Comparison of ENCODE assay signal across 10 mouse cellular contexts in the genomic region with DNA sequence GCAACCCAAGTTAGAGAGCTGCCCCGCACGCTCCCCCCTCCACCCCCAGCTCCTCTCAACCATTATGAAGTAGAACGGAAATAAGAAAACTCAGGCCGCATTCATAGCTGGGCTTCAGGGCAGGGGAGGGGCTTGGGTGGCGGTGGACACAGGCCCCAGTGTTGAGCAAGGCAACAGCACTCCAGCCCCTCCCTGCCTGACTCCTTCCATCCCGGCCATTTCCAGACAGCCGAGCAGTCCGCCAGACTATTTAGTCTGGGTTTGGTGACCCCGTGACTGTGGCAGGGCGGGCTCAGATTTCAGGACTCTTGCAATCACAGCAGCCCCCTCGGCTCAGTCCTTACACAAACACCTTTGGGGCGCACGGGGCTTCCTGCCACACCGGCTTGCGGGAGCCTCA. TPM values are rescaled to one million over a fixed set of nuclear protein-coding genes. Genes with fewer than 3 reads are reported as not detected.
DNase-seq lines count a peak whose midpoint lies in the region; ATAC-seq and TF ChIP-seq lines count a peak whose summit lies in the region.
"Had no signal": no experiment of that assay in that cellular context is flagged by ENCODE, and none has a peak within 500 bp of the region (broad histone marks: within the 10 kb centered on the region; RNA-seq: fewer than 3 reads in every experiment).

No protein-coding gene starts in this region.

- H3K36me3 ChIP-seq in intestine, postnatal 0 days (ENCODE audit: control insufficient read depth, insufficient read depth), result no peaks in the 10 kb centered on the region
- H3K36me3 ChIP-seq: liver, embryonic 13.5 days had no signal

- no peak overlapping the region; the same call in 1 of the 2 replicates for H3K27ac ChIP-seq in intestine, postnatal 0 days (ENCODE audit: low read depth, low read length)
- H3K27ac ChIP-seq: liver, embryonic 13.5 days had no signal

- 10% methylated on average over 15 of the region's 15 CpGs for WGBS in intestine, postnatal 0 days

- no peak overlapping the region; the same call in 1 of the 2 replicates for H3K4me2 ChIP-seq in intestine, postnatal 0 days (replicated peaks; ENCODE audit: low read depth)
- H3K4me2 ChIP-seq: liver, embryonic 13.5 days had no signal

- peak; percentile 65 for DNase-seq in urinary bladder, postnatal 14 days (ENCODE audit: low spot score)
- no peak for DNase-seq in urinary bladder, postnatal 10 days (ENCODE audit: low spot score)
- peak; percentile 62 to 63 for DNase-seq in heart, adult 18-20 months
- DNase-seq in lung, postnatal 4 days, result peak; percentile 73 to 89
- no peak for DNase-seq in thymus, postnatal 4 days
- no peak for DNase-seq in layer of hippocampus, adult 8-10 months (ENCODE audit: low spot score in 2 of 2)
- DNase-seq: liver, embryonic 13.5 days had no signal

- ATAC-seq in intestine, postnatal 0 days, result 0 out of 2 replicates have a peak, but pooled peaks have one; percentile 31
- no peak for ATAC-seq in activated CD4-positive, CD25-positive, alpha-beta regulatory T cell, adult 4 months
- ATAC-seq: Patski had no signal

- no peaks in the 10 kb centered on the region for H3K4me1 ChIP-seq in intestine, postnatal 0 days (replicated peaks; ENCODE audit: control insufficient read depth, insufficient read depth, low read length)
- H3K4me1 ChIP-seq: liver, embryonic 13.5 days had no signal

- no peak overlapping the region for H3K4me3 ChIP-seq in intestine, postnatal 0 days (ENCODE audit: low read depth, low read length)
- H3K4me3 ChIP-seq: liver, embryonic 13.5 days had no signal

- H3K27me3 ChIP-seq in intestine, postnatal 0 days (replicated peaks; ENCODE audit: control insufficient read depth, insufficient read depth, low read length), result no peaks in the 10 kb centered on the region

- H3K9me3 ChIP-seq in intestine, postnatal 0 days (ENCODE audit: control insufficient read depth), result no peaks in the 10 kb centered on the region
- H3K9me3 ChIP-seq: liver, embryonic 13.5 days had no signal

- no peak for TF ChIP-seq CTCF in intestine, postnatal 0 days (IDR thresholded peaks at IDR 0.05; ENCODE audit: low read depth)

- H3K9ac ChIP-seq in intestine, postnatal 0 days (ENCODE audit: low read depth, low read length), result no peak overlapping the region
- H3K9ac ChIP-seq: liver, embryonic 13.5 days had no signal

RNA-seq across cellular contexts. Expression of a gene that starts 36.5 kb away (rescaled TPM):
- total RNA-seq in heart, adult 18-20 months (2021), result not detected
- polyA plus RNA-seq in intestine, postnatal 0 days (2015; fragmentation: Nextera tagmentation; extraction: Ambion mirVana), result not detected in 2 replicates
- total RNA-seq in layer of hippocampus, adult 8-10 months (2022), result not detected
- polyA plus RNA-seq in activated CD4-positive, CD25-positive, alpha-beta regulatory T cell, adult 4 months (2017; shearing (Covaris generic)), result not detected
- polyA plus RNA-seq: liver, embryonic 13.5 days; Patski had no signal

Comparison
In these comparisons a context has a peak if more than half of its experiments do, and no peak if none do; other contexts are left out.
1. DNase-seq: peak in urinary bladder, postnatal 14 days (single experiment), heart, adult 18-20 months (2 of 2) and lung, postnatal 4 days (2 of 2); none in urinary bladder, postnatal 10 days (single experiment), thymus, postnatal 4 days (single experiment) and layer of hippocampus, adult 8-10 months (0 of 2).